Mouse (Mus musculus): ENCODE data around the gene Adra1b. TPM values are rescaled to one million over a fixed set of nuclear protein-coding genes. Genes with fewer than 3 reads are reported as not detected.

The Adra1b gene
- polyA plus RNA-seq, 1 experiment from 2014 or later = 0.86 TPM

DNA sequence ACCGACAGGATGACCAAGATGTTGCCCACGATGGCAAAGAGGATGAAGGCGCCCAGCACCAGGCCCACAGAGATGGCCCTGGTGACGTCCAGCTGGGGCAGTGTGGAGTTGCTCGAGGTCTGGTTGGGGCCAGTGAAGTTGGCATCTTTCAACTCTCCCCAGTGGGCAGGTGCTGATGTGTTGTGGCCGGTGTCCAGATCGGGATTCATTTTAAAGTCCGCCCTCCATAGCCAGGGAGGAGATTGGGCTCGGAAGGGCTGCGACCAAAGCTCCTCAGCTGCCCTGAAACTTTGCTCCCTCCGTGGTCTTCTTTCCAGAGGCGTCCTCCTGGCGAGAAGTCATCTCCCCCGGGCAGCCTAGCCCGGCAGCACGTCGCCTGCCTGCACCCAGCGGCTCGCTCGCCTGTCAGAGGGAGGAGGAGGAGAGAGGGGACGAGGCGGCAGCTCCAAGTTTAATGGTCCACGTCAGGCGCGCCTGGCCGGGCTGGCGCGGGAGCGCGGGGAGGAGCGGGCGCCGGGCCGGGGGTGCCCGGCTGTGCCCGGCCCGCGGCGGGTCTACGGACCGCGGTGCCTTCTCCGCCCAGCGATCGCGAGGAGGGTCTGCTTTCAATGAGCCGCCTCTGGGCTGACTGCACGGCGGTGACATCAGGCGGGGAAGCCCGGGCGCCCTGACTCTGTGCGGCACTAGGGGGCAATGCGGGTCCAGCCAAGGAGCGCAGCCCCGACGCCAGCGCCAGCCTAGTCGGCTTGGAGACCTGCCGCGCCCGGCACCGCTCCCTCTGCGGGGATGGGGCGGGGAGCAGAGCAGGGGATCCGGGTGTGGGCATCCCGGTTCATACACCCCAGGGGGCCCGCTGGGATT is 64.9 kb downstream of the Adra1b start:
- Histone ChIP-seq H3K9me3 (no peaks in the 10 kb centered on the region), H3K4me1 (0 out of 2 replicates have a peak, but pooled peaks cover 3% of the 10 kb centered on the region), H3K27me3 (replicated peaks) (peaks cover 8% of the 10 kb centered on the region), H3K27ac (no peak overlapping the region), H3K36me3 (no peaks in the 10 kb centered on the region), H3K4me3 (peak overlapping the region; percentile 53), H3K9ac (peak overlapping the region; percentile 64), H3K4me2 (replicated peaks) (peak overlapping the region; percentile 82)
- peak; percentile 98 for ATAC-seq (ENCODE audit: low FRiP score, low read depth)
- 5% methylated on average over 67 of the region's 68 CpGs for whole genome bisulfite sequencing

GRCm38 (mm10) chr11:43835456-43835855 is 65.6 kb downstream of the Adra1b start:
- peak overlapping the region; percentile 53; the same call in 1 of the 2 replicates for H3K4me3 ChIP-seq
- peaks cover 8% of the 10 kb centered on the region for H3K27me3 ChIP-seq (replicated peaks)
- 0 out of 2 replicates have a peak, but pooled peaks cover 3% of the 10 kb centered on the region for H3K4me1 ChIP-seq
- H3K27ac ChIP-seq = no peak overlapping the region
- 93% methylated on average over 15 of the region's 15 CpGs for WGBS
- no peak for ATAC-seq (ENCODE audit: low FRiP score, low read depth)
- H3K36me3 ChIP-seq = no peaks in the 10 kb centered on the region
- no peaks in the 10 kb centered on the region for H3K9me3 ChIP-seq
- peak overlapping the region; percentile 82 for H3K4me2 ChIP-seq (replicated peaks)
- H3K9ac ChIP-seq = 0 out of 2 replicates have a peak overlapping the region, but pooled peaks have one; percentile 64

GRCm38 (mm10) chr11:43834531-43834930 is 66.5 kb downstream of the Adra1b start:
- WGBS = 72% methylated on average over 11 of the region's 11 CpGs
- H3K27ac ChIP-seq = no peak overlapping the region
- no peak overlapping the region for H3K4me3 ChIP-seq
- no peak for ATAC-seq (ENCODE audit: low FRiP score, low read depth)
- peaks cover 8% of the 10 kb centered on the region for H3K27me3 ChIP-seq (replicated peaks)
- 0 out of 2 replicates have a peak, but pooled peaks cover 3% of the 10 kb centered on the region for H3K4me1 ChIP-seq
- no peak overlapping the region for H3K4me2 ChIP-seq (replicated peaks)
- no peaks in the 10 kb centered on the region for H3K36me3 ChIP-seq
- H3K9me3 ChIP-seq = no peaks in the 10 kb centered on the region
- H3K9ac ChIP-seq = no peak overlapping the region

DNA sequence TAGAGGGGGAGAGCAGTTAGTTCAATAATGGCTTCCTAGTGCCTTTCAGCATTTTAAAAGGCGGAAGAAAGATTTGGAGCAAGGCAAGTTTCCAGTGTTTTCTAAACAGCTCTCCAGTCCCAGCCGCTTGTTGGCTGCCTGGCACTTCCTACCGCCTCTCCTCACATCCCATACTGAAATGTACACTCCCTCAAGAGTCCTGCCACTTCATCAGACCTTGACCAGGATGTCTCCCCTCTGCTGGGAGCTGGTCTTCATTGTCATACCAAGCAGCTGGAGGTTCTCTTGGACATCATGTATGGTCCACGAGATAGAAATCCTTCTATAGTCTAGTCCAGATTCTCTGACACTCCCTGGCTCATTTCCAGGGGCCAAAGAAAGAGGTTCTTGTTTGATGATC is 69.5 kb downstream of the Adra1b start:
- no peak overlapping the region for H3K27ac ChIP-seq
- 0 out of 2 replicates have a peak, but pooled peaks cover 3% of the 10 kb centered on the region for H3K4me1 ChIP-seq
- WGBS = 77% methylated on average over 4 of the region's 4 CpGs
- H3K36me3 ChIP-seq = no peaks in the 10 kb centered on the region
- H3K4me2 ChIP-seq (replicated peaks) = no peak overlapping the region
- no peak overlapping the region for H3K9ac ChIP-seq
- no peaks in the 10 kb centered on the region for H3K9me3 ChIP-seq
- no peak overlapping the region for H3K4me3 ChIP-seq
- H3K27me3 ChIP-seq (replicated peaks) = peaks cover 8% of the 10 kb centered on the region
- no peak for ATAC-seq (ENCODE audit: low FRiP score, low read depth)

DNA sequence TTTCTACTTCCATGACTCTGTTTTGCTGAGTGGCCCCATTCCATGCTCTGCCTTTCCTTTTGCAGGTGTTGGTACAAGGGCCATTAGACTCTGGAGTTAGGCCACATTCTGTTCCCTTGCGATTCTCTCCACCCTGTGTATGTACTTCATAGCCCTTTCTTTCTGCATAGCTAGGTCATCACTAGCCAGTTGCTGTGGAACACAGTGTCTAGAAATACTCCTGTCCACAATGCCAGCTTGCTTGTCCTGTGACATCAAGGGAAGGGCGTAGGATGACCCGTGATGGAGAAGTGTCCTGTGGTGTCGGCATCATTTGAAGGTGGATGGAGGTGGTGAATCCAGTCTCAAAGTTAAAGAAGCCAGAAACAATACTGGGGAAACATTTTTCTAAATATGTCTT is 74.2 kb downstream of the Adra1b start:
- no peaks in the 10 kb centered on the region for H3K36me3 ChIP-seq
- H3K9me3 ChIP-seq = no peaks in the 10 kb centered on the region
- WGBS = 89% methylated on average over 4 of the region's 4 CpGs
- no peak overlapping the region for H3K4me2 ChIP-seq (replicated peaks)
- H3K27me3 ChIP-seq (replicated peaks) = no peaks in the 10 kb centered on the region
- H3K27ac ChIP-seq = no peak overlapping the region
- H3K4me1 ChIP-seq = no peaks in the 10 kb centered on the region
- no peak overlapping the region for H3K4me3 ChIP-seq
- ATAC-seq (ENCODE audit: low FRiP score, low read depth) = no peak
- no peak overlapping the region for H3K9ac ChIP-seq

DNA sequence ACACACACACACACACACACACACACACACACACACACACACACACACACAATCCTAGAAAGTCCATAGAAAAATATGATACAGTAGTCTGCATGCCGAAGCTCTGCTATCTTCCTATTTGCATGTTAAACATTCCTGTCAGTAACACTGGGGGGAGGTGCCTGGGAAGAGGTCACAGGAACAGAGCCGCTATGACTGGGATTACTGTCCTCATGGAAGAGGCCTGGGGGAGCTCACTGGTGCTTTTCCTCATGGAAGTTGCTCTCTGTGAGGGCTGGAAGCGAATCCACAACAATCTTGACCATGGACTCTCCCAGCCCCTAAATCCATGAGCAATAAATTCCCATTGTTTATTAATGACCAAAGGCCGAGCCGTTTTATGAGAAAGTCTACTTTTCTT is 77.7 kb downstream of the Adra1b start:
- WGBS = 63% methylated on average over 5 of the region's 5 CpGs
- H3K9ac ChIP-seq = no peak overlapping the region
- no peak overlapping the region for H3K4me2 ChIP-seq (replicated peaks)
- no peak for ATAC-seq (ENCODE audit: low FRiP score, low read depth)
- no peak overlapping the region for H3K4me3 ChIP-seq
- no peaks in the 10 kb centered on the region for H3K4me1 ChIP-seq
- H3K36me3 ChIP-seq = no peaks in the 10 kb centered on the region
- no peaks in the 10 kb centered on the region for H3K27me3 ChIP-seq (replicated peaks)
- H3K9me3 ChIP-seq = no peaks in the 10 kb centered on the region
- H3K27ac ChIP-seq = no peak overlapping the region

- Histone ChIP-seq H3K27ac (no peak overlapping the region), H3K4me2 (replicated peaks) (no peak overlapping the region), H3K4me1 (no peaks in the 10 kb centered on the region), H3K36me3 (no peaks in the 10 kb centered on the region), H3K9me3 (no peaks in the 10 kb centered on the region), H3K4me3 (no peak overlapping the region), H3K9ac (no peak overlapping the region), H3K27me3 (replicated peaks) (no peaks in the 10 kb centered on the region)
- ATAC-seq (ENCODE audit: low FRiP score, low read depth) = no peak
- 87% methylated on average over 11 of the region's 11 CpGs for WGBS
These were observed 80.2 kb downstream of the Adra1b start for GRCm38 (mm10) chr11:43820552-43821460.

GRCm38 (mm10) chr11:43817368-43817923 is 83.6 kb downstream of the Adra1b start:
- H3K4me1 ChIP-seq = no peaks in the 10 kb centered on the region

GRCm38 (mm10) chr11:43812535-43812934 is 88.5 kb downstream of the Adra1b start:
- no peak overlapping the region for H3K27ac ChIP-seq
- H3K9ac ChIP-seq = no peak overlapping the region
- no peak overlapping the region for H3K4me3 ChIP-seq
- no peak for ATAC-seq (ENCODE audit: low FRiP score, low read depth)
- no peak overlapping the region for H3K4me2 ChIP-seq (replicated peaks)
- H3K9me3 ChIP-seq = no peaks in the 10 kb centered on the region
- 0 out of 2 replicates have a peak, but pooled peaks cover 2% of the 10 kb centered on the region for H3K4me1 ChIP-seq
- no peaks in the 10 kb centered on the region for H3K27me3 ChIP-seq (replicated peaks)
- H3K36me3 ChIP-seq = no peaks in the 10 kb centered on the region
- 66% methylated on average over 5 of the region's 5 CpGs for WGBS

More at GRCm38 (mm10) chr11:43817368-43817923, 83.6 kb downstream of the Adra1b start:
- 67% methylated on average over 9 of the region's 9 CpGs for WGBS
- Histone ChIP-seq H3K9ac (no peak overlapping the region), H3K4me3 (no peak overlapping the region), H3K27me3 (replicated peaks) (no peaks in the 10 kb centered on the region), H3K27ac (no peak overlapping the region), H3K36me3 (no peaks in the 10 kb centered on the region), H3K4me2 (replicated peaks) (no peak overlapping the region), H3K9me3 (no peaks in the 10 kb centered on the region)
- no peak for ATAC-seq (ENCODE audit: low FRiP score, low read depth)

DNA sequence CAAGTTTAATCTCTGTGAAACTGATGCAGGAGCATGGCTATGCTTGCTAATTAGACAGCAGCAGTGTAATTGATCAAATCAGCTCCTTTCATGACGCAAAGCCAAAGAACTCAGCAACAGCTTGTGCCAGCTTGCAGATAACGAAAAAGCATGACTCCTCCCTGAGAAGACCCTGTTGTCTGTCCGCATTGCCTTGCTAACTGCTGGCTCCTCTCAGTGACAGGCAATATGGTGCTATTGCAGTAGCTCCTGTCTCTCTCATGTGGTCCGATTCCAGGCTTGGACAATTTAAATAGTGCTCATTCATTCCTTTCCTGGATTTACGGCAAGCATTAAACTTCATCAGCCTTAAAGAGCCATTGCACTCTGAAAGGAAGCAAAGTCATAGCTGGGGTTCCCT is 93.3 kb downstream of the Adra1b start:
- no peak for ATAC-seq (ENCODE audit: low FRiP score, low read depth)
- WGBS = 48% methylated on average over 5 of the region's 5 CpGs
- H3K36me3 ChIP-seq = no peaks in the 10 kb centered on the region

GRCm38 (mm10) chr11:43795992-43796391 is 105.0 kb downstream of the Adra1b start:
- ATAC-seq (ENCODE audit: low FRiP score, low read depth) = no peak
- Histone ChIP-seq H3K4me1 (no peaks in the 10 kb centered on the region), H3K27ac (no peak overlapping the region), H3K27me3 (replicated peaks) (no peaks in the 10 kb centered on the region), H3K9me3 (no peaks in the 10 kb centered on the region), H3K4me2 (replicated peaks) (no peak overlapping the region), H3K4me3 (no peak overlapping the region), H3K9ac (no peak overlapping the region), H3K36me3 (no peaks in the 10 kb centered on the region)
- 25% methylated on average over 8 of the region's 8 CpGs for WGBS

More for the DNA sequence above, 93.3 kb downstream of the Adra1b start:
- Histone ChIP-seq H3K4me1 (0 out of 2 replicates have a peak, but pooled peaks cover 2% of the 10 kb centered on the region), H3K9ac (no peak overlapping the region), H3K9me3 (no peaks in the 10 kb centered on the region), H3K27me3 (replicated peaks) (no peaks in the 10 kb centered on the region), H3K4me3 (no peak overlapping the region), H3K4me2 (replicated peaks) (no peak overlapping the region), H3K27ac (no peak overlapping the region)

DNA sequence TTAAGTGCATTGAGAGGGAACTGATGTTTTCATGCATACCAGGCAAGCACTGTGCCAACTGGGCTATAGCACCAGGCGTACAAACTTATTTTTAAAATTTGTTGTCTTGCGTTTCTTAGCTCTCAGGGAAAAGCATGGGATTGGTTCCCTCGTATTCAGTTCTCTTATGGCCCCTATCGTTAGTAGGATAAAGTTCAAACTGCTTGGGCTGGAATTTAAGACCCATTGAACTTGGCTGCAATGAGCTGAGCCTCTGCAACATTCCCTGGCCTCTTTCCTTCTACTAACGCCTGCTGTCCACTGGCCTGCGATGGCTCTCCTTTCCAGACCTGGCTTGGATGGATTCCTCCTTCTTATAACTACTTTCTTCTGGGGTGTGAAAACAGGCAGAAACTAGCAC is 110.6 kb downstream of the Adra1b start:
- no peak overlapping the region for H3K4me2 ChIP-seq (replicated peaks)
- no peak overlapping the region for H3K4me3 ChIP-seq
- no peak overlapping the region for H3K9ac ChIP-seq
- H3K27ac ChIP-seq = no peak overlapping the region
- no peaks in the 10 kb centered on the region for H3K36me3 ChIP-seq
- H3K4me1 ChIP-seq = no peaks in the 10 kb centered on the region
- no peak for ATAC-seq (ENCODE audit: low FRiP score, low read depth)
- H3K9me3 ChIP-seq = no peaks in the 10 kb centered on the region
- WGBS = 86% methylated on average over 6 of the region's 6 CpGs
- H3K27me3 ChIP-seq (replicated peaks) = no peaks in the 10 kb centered on the region
